Mouse (Mus musculus) limb, embryonic 13.5 days (tissue): ENCODE measurements around the gene Rbm47. TPM values are rescaled to one million over a fixed set of nuclear protein-coding genes. Genes with fewer than 3 reads are reported as not detected.

Source experiments
- ATAC-seq: fragments of 200-750 bp; cut with Nextera tagmentation; 2 replicates; pipeline ENCODE4 v1.8.0; 2017; ENCODE audit warnings: low read depth, moderate number of reproducible peaks, moderate TSS enrichment; ENCODE audit not compliant: low FRiP score
- H3K27ac ChIP-seq: fragments of 300-500 bp; sonication (generic); 2 replicates; pipeline ENCODE4 v1.5.1; 2015; ENCODE audit warnings: inconsistent platforms, mild to moderate bottlenecking, moderate library complexity
- H3K27me3 ChIP-seq: fragments of 300-500 bp; sonication (generic); 2 replicates; pipeline ENCODE4 v1.6.1; 2015; ENCODE audit warnings: mild to moderate bottlenecking, inconsistent platforms
- H3K36me3 ChIP-seq: fragments of 300-500 bp; sonication (generic); 2 replicates; pipeline ENCODE4 v1.6.1; 2015; ENCODE audit warnings: inconsistent platforms, mild to moderate bottlenecking, moderate library complexity
- H3K4me1 ChIP-seq: fragments of 300-500 bp; sonication (generic); 2 replicates; pipeline ENCODE4 v1.6.1; 2015; ENCODE audit warnings: inconsistent platforms
- H3K4me2 ChIP-seq: fragments of 300-500 bp; sonication (generic); replicated peaks from 2 replicates; pipeline ENCODE4 v1.6.1; 2015; ENCODE audit warnings: inconsistent platforms, mild to moderate bottlenecking, moderate library complexity
- H3K4me3 ChIP-seq: fragments of 300-500 bp; sonication (generic); 2 replicates; pipeline ENCODE4 v1.5.1; 2015; ENCODE audit warnings: moderate library complexity, mild to moderate bottlenecking, inconsistent platforms
- H3K9ac ChIP-seq: fragments of 300-500 bp; sonication (generic); 2 replicates; pipeline ENCODE4 v1.6.1; 2015; ENCODE audit warnings: mild to moderate bottlenecking, inconsistent platforms
- H3K9me3 ChIP-seq: fragments of 300-500 bp; sonication (generic); 2 replicates; pipeline ENCODE4 v1.6.1; 2016; ENCODE audit warnings: inconsistent platforms
- WGBS: fragments of 180-500 bp; shearing (Covaris S2); methylation state at CpG from one replicate; pipeline ENCODE4 v1.1.7; 2015; 5-methylcytosine and 5-hydroxymethylcytosine counted together
- polyA plus RNA-seq: library from polyadenylated mRNA; unstranded; fragments of >200 nt; fragmentation: Nextera tagmentation; extraction: Ambion mirVana; gene quantifications from 2 replicates; pipeline ENCODE4 v1.2.1, GENCODE M21; 2015

Rbm47 gene
- polyA plus RNA-seq = 3.7 and 4.0 TPM in 2 replicates

GRCm38 (mm10) chr5:66173018-66173417 is at the start of gene Rbm47:
TSS of gene Rbm47 (minus strand) at chr5:66173118.
- Histone ChIP-seq H3K9ac (no peak within 1 kb of the TSS), H3K4me1 (peaks cover 10% of the 10 kb centered on the region), H3K9me3 (no peaks in the 10 kb centered on the region), H3K27me3 (no peaks in the 10 kb centered on the region), H3K4me3 (no peak within 1 kb of the TSS), H3K36me3 (no peaks in the 10 kb centered on the region), H3K27ac (no peak within 1 kb of the TSS), H3K4me2 (no peak within 1 kb of the TSS)
- ATAC-seq = no peak
- WGBS = 92% methylated on average over 2 of the region's 2 CpGs

- Histone ChIP-seq H3K4me1 (peaks cover 18% of the 10 kb centered on the region), H3K27ac (no peak overlapping the region), H3K4me3 (no peak overlapping the region), H3K27me3 (no peaks in the 10 kb centered on the region), H3K4me2 (no peak overlapping the region), H3K36me3 (no peaks in the 10 kb centered on the region), H3K9ac (no peak overlapping the region), H3K9me3 (no peaks in the 10 kb centered on the region)
- ATAC-seq = no peak
- 81% methylated on average over 9 of the region's 9 CpGs for WGBS
Measured at GRCm38 (mm10) chr5:66220620-66221019, 47.7 kb upstream of the Rbm47 start.

GRCm38 (mm10) chr5:66219692-66220091 is 46.8 kb upstream of the Rbm47 start:
- Histone ChIP-seq H3K4me1 (peaks cover 18% of the 10 kb centered on the region), H3K36me3 (no peaks in the 10 kb centered on the region), H3K9me3 (no peaks in the 10 kb centered on the region), H3K9ac (no peak overlapping the region), H3K4me2 (no peak overlapping the region), H3K27ac (no peak overlapping the region), H3K4me3 (no peak overlapping the region), H3K27me3 (no peaks in the 10 kb centered on the region)
- no peak for ATAC-seq
- WGBS = 58% methylated on average over 6 of the region's 6 CpGs

- Histone ChIP-seq H3K4me2 (no peak overlapping the region), H3K9ac (no peak overlapping the region), H3K4me3 (no peak overlapping the region), H3K27ac (no peak overlapping the region), H3K36me3 (no peaks in the 10 kb centered on the region), H3K4me1 (peaks cover 18% of the 10 kb centered on the region), H3K9me3 (no peaks in the 10 kb centered on the region), H3K27me3 (no peaks in the 10 kb centered on the region)
- ATAC-seq = no peak
- 43% methylated on average over 10 of the region's 10 CpGs for WGBS
Measured at GRCm38 (mm10) chr5:66215569-66216277, 42.8 kb upstream of the Rbm47 start.

GRCm38 (mm10) chr5:66214395-66214935 is 41.5 kb upstream of the Rbm47 start:
- Histone ChIP-seq H3K4me3 (no peak overlapping the region), H3K9ac (no peak overlapping the region), H3K27ac (no peak overlapping the region), H3K27me3 (no peaks in the 10 kb centered on the region), H3K36me3 (no peaks in the 10 kb centered on the region), H3K4me2 (no peak overlapping the region), H3K4me1 (peaks cover 11% of the 10 kb centered on the region), H3K9me3 (no peaks in the 10 kb centered on the region)
- WGBS = 66% methylated on average over 7 of the region's 7 CpGs
- no peak for ATAC-seq

- no peak overlapping the region for H3K27ac ChIP-seq
- H3K9ac ChIP-seq = no peak overlapping the region
- no peak overlapping the region for H3K4me2 ChIP-seq
- no peaks in the 10 kb centered on the region for H3K9me3 ChIP-seq
- no peak for ATAC-seq
- H3K36me3 ChIP-seq = no peaks in the 10 kb centered on the region
- no peaks in the 10 kb centered on the region for H3K4me1 ChIP-seq
- no peak overlapping the region for H3K4me3 ChIP-seq
- WGBS = 78% methylated on average over 5 of the region's 5 CpGs
- no peaks in the 10 kb centered on the region for H3K27me3 ChIP-seq
Measured at GRCm38 (mm10) chr5:66209532-66210176, 36.7 kb upstream of the Rbm47 start.

- no peaks in the 10 kb centered on the region for H3K36me3 ChIP-seq
- H3K27me3 ChIP-seq = no peaks in the 10 kb centered on the region
- WGBS = 71% methylated on average over 4 of the region's 4 CpGs
- H3K4me3 ChIP-seq = no peak overlapping the region
- no peaks in the 10 kb centered on the region for H3K9me3 ChIP-seq
- H3K4me1 ChIP-seq = no peaks in the 10 kb centered on the region
- ATAC-seq = no peak
- no peak overlapping the region for H3K9ac ChIP-seq
- no peak overlapping the region for H3K27ac ChIP-seq
- no peak overlapping the region for H3K4me2 ChIP-seq
Measured at GRCm38 (mm10) chr5:66204966-66205365, 32.0 kb upstream of the Rbm47 start.

- no peak overlapping the region for H3K27ac ChIP-seq
- no peaks in the 10 kb centered on the region for H3K4me1 ChIP-seq
- no peaks in the 10 kb centered on the region for H3K27me3 ChIP-seq
- 83% methylated on average over 1 of the region's 1 CpGs for WGBS
- H3K4me2 ChIP-seq = no peak overlapping the region
- no peak overlapping the region for H3K9ac ChIP-seq
- H3K36me3 ChIP-seq = no peaks in the 10 kb centered on the region
- no peaks in the 10 kb centered on the region for H3K9me3 ChIP-seq
- ATAC-seq = no peak
- no peak overlapping the region for H3K4me3 ChIP-seq
Measured at GRCm38 (mm10) chr5:66203424-66203823, 30.5 kb upstream of the Rbm47 start.

- H3K4me2 ChIP-seq = no peak overlapping the region
- no peaks in the 10 kb centered on the region for H3K4me1 ChIP-seq
- 82% methylated on average over 10 of the region's 10 CpGs for WGBS
- H3K9ac ChIP-seq = no peak overlapping the region
- H3K27me3 ChIP-seq = no peaks in the 10 kb centered on the region
- no peaks in the 10 kb centered on the region for H3K36me3 ChIP-seq
- no peak for ATAC-seq
- no peak overlapping the region for H3K4me3 ChIP-seq
- no peak overlapping the region for H3K27ac ChIP-seq
- H3K9me3 ChIP-seq = no peaks in the 10 kb centered on the region
Measured at GRCm38 (mm10) chr5:66200044-66200443, 27.1 kb upstream of the Rbm47 start.

GRCm38 (mm10) chr5:66195323-66195722 is 22.4 kb upstream of the Rbm47 start:
- Histone ChIP-seq H3K4me3 (no peak overlapping the region), H3K27me3 (no peaks in the 10 kb centered on the region), H3K9me3 (no peaks in the 10 kb centered on the region), H3K36me3 (no peaks in the 10 kb centered on the region), H3K9ac (no peak overlapping the region), H3K4me1 (no peaks in the 10 kb centered on the region), H3K4me2 (no peak overlapping the region), H3K27ac (no peak overlapping the region)
- no peak for ATAC-seq
- 86% methylated on average over 10 of the region's 10 CpGs for WGBS

- Histone ChIP-seq H3K9ac (no peak overlapping the region), H3K27me3 (no peaks in the 10 kb centered on the region), H3K36me3 (no peaks in the 10 kb centered on the region), H3K27ac (no peak overlapping the region), H3K4me3 (no peak overlapping the region), H3K4me2 (no peak overlapping the region), H3K9me3 (no peaks in the 10 kb centered on the region), H3K4me1 (no peaks in the 10 kb centered on the region)
- ATAC-seq = no peak
- 90% methylated on average over 11 of the region's 11 CpGs for WGBS
Measured at GRCm38 (mm10) chr5:66193218-66193846, 20.4 kb upstream of the Rbm47 start.

- Histone ChIP-seq H3K27ac (no peak overlapping the region), H3K4me3 (no peak overlapping the region), H3K36me3 (no peaks in the 10 kb centered on the region), H3K9ac (no peak overlapping the region), H3K4me2 (no peak overlapping the region), H3K27me3 (no peaks in the 10 kb centered on the region), H3K9me3 (no peaks in the 10 kb centered on the region), H3K4me1 (no peaks in the 10 kb centered on the region)
- WGBS = 70% methylated on average over 7 of the region's 7 CpGs
- ATAC-seq = no peak
Measured at GRCm38 (mm10) chr5:66191185-66191503, 18.2 kb upstream of the Rbm47 start.
